Mouse (Mus musculus) heart, embryonic 10.5 days (tissue): Measurements from ENCODE around the gene Bmp4. TPM values are rescaled to one million over a fixed set of nuclear protein-coding genes. Genes with fewer than 3 reads are reported as not detected.

Experiments used
- DNase-seq: peaks from one replicate; pipeline ENCODE4 v3.0.0-alpha.2; 2017; ENCODE audit warnings: low spot score
- H3K27ac ChIP-seq: fragments of 300-500 bp; sonication (generic); 2 replicates; pipeline ENCODE4 v1.5.1; 2016; ENCODE audit warnings: mild to moderate bottlenecking
- H3K27me3 ChIP-seq: fragments of 300-500 bp; sonication (generic); 2 replicates; pipeline ENCODE4 v1.6.1; 2016; ENCODE audit warnings: mild to moderate bottlenecking; ENCODE audit not compliant: poor library complexity, insufficient read depth, severe bottlenecking
- H3K36me3 ChIP-seq: fragments of 300-500 bp; sonication (generic); 2 replicates; pipeline ENCODE4 v1.6.1; 2016; ENCODE audit warnings: mild to moderate bottlenecking, moderate library complexity
- H3K4me1 ChIP-seq: fragments of 300-500 bp; sonication (generic); 2 replicates; pipeline ENCODE4 v1.6.1; 2016; ENCODE audit warnings: mild to moderate bottlenecking
- H3K4me3 ChIP-seq: fragments of 300-500 bp; sonication (generic); 2 replicates; pipeline ENCODE4 v1.5.1; 2016; ENCODE audit warnings: mild to moderate bottlenecking, moderate library complexity
- H3K9me3 ChIP-seq: fragments of 300-500 bp; sonication (generic); 2 replicates; pipeline ENCODE4 v1.6.1; 2016; ENCODE audit warnings: mild to moderate bottlenecking, moderate library complexity
- WGBS: fragments of 180-500 bp; shearing (Covaris S2); methylation state at CpG from one replicate; pipeline ENCODE4 v1.1.7; 2016; 5-methylcytosine and 5-hydroxymethylcytosine counted together
- polyA plus RNA-seq: library from polyadenylated mRNA; unstranded; fragments of >200 nt; fragmentation: Nextera tagmentation; extraction: Ambion mirVana; gene quantifications from 2 replicates; pipeline ENCODE4 v1.2.1, GENCODE M21; 2016

The Bmp4 gene
- polyA plus RNA-seq, 1 experiment from 2014 or later = 71.3 TPM

GRCm38 (mm10) chr14:46399925-46400324 lies 9.5 kb upstream of the Bmp4 start:
- no peak for DNase-seq
- Histone ChIP-seq H3K4me3 (no peak overlapping the region), H3K4me1 (peaks cover 10% of the 10 kb centered on the region), H3K27ac (no peak overlapping the region), H3K27me3 (peaks cover 29% of the 10 kb centered on the region), H3K9me3 (no peaks in the 10 kb centered on the region), H3K36me3 (no peaks in the 10 kb centered on the region)
- WGBS = 58% methylated on average over 2 of the region's 2 CpGs

GRCm38 (mm10) chr14:46398091-46398695 lies 7.7 kb upstream of the Bmp4 start:
- Histone ChIP-seq H3K9me3 (no peaks in the 10 kb centered on the region), H3K27me3 (peaks cover 29% of the 10 kb centered on the region), H3K4me3 (peak overlapping the region; percentile 59), H3K36me3 (no peaks in the 10 kb centered on the region), H3K4me1 (peaks cover 10% of the 10 kb centered on the region), H3K27ac (peak overlapping the region; percentile 69)
- WGBS = 2% methylated on average over 27 of the region's 27 CpGs
- no peak for DNase-seq

GRCm38 (mm10) chr14:46391621-46392170 lies 1.2 kb upstream of the Bmp4 start:
- Histone ChIP-seq H3K27me3 (peaks cover 44% of the 10 kb centered on the region), H3K27ac (no peak overlapping the region), H3K4me3 (no peak overlapping the region), H3K4me1 (peaks cover 19% of the 10 kb centered on the region), H3K36me3 (no peaks in the 10 kb centered on the region), H3K9me3 (no peaks in the 10 kb centered on the region)
- no peak for DNase-seq
- WGBS = 34% methylated on average over 6 of the region's 6 CpGs

GRCm38 (mm10) chr14:46389438-46390248 lies 826 bp downstream of the Bmp4 start:
- Histone ChIP-seq H3K9me3 (no peaks in the 10 kb centered on the region), H3K36me3 (no peaks in the 10 kb centered on the region), H3K27ac (peak overlapping the region; percentile 88), H3K4me1 (peaks cover 30% of the 10 kb centered on the region), H3K27me3 (peaks cover 38% of the 10 kb centered on the region), H3K4me3 (peak overlapping the region; percentile 72)
- 5% methylated on average over 24 of the region's 24 CpGs for WGBS
- no peak for DNase-seq

GRCm38 (mm10) chr14:46388636-46389035 lies 1.8 kb downstream of the Bmp4 start:
- peaks cover 8% of the 10 kb centered on the region for H3K36me3 ChIP-seq
- no peak for DNase-seq
- under 1% methylated on average over 27 of the region's 27 CpGs for WGBS
- H3K4me1 ChIP-seq = peaks cover 30% of the 10 kb centered on the region
- peaks cover 45% of the 10 kb centered on the region for H3K27me3 ChIP-seq
- no peaks in the 10 kb centered on the region for H3K9me3 ChIP-seq
- H3K4me3 ChIP-seq = peak overlapping the region; percentile 72
- peak overlapping the region; percentile 88 for H3K27ac ChIP-seq

GRCm38 (mm10) chr14:46387821-46388481 lies 2.5 kb downstream of the Bmp4 start:
- DNase-seq = no peak
- peaks cover 30% of the 10 kb centered on the region for H3K4me1 ChIP-seq
- H3K9me3 ChIP-seq = no peaks in the 10 kb centered on the region
- H3K27ac ChIP-seq = peak overlapping the region; percentile 88
- H3K36me3 ChIP-seq = peaks cover 11% of the 10 kb centered on the region
- under 1% methylated on average over 39 of the region's 41 CpGs for WGBS
- H3K4me3 ChIP-seq = peak overlapping the region; percentile 72
- H3K27me3 ChIP-seq = peaks cover 49% of the 10 kb centered on the region

GRCm38 (mm10) chr14:46387357-46387671 lies 3.2 kb downstream of the Bmp4 start:
- WGBS = 1% methylated on average over 27 of the region's 27 CpGs
- Histone ChIP-seq H3K4me1 (peaks cover 30% of the 10 kb centered on the region), H3K36me3 (peaks cover 16% of the 10 kb centered on the region), H3K27ac (peak overlapping the region; percentile 88), H3K4me3 (peak overlapping the region; percentile 72), H3K9me3 (no peaks in the 10 kb centered on the region), H3K27me3 (peaks cover 50% of the 10 kb centered on the region)
- DNase-seq = peak; percentile 92

GRCm38 (mm10) chr14:46386478-46387356 lies 3.8 kb downstream of the Bmp4 start:
- peaks cover 30% of the 10 kb centered on the region for H3K4me1 ChIP-seq
- under 1% methylated on average over 28 of the region's 28 CpGs for WGBS
- no peak for DNase-seq

GRCm38 (mm10) chr14:46385701-46386477 lies 4.6 kb downstream of the Bmp4 start:
- Histone ChIP-seq H3K4me3 (peak overlapping the region; percentile 72), H3K36me3 (peaks cover 16% of the 10 kb centered on the region), H3K4me1 (peaks cover 34% of the 10 kb centered on the region), H3K27ac (peak overlapping the region; percentile 88), H3K27me3 (peaks cover 51% of the 10 kb centered on the region), H3K9me3 (no peaks in the 10 kb centered on the region)
- under 1% methylated on average over 39 of the region's 39 CpGs for WGBS
- no peak for DNase-seq

More at GRCm38 (mm10) chr14:46386478-46387356, 3.8 kb downstream of the Bmp4 start:
- no peaks in the 10 kb centered on the region for H3K9me3 ChIP-seq
- H3K4me3 ChIP-seq = peak overlapping the region; percentile 72
- H3K36me3 ChIP-seq = peaks cover 16% of the 10 kb centered on the region
- peaks cover 52% of the 10 kb centered on the region for H3K27me3 ChIP-seq
- peak overlapping the region; percentile 88 for H3K27ac ChIP-seq

GRCm38 (mm10) chr14:46384946-46385691 lies 5.3 kb downstream of the Bmp4 start:
- Histone ChIP-seq H3K9me3 (no peaks in the 10 kb centered on the region), H3K27me3 (peaks cover 46% of the 10 kb centered on the region), H3K4me1 (peaks cover 33% of the 10 kb centered on the region), H3K36me3 (peaks cover 16% of the 10 kb centered on the region), H3K27ac (peak overlapping the region; percentile 88), H3K4me3 (peak overlapping the region; percentile 72)
- 20% methylated on average over 14 of the region's 14 CpGs for WGBS
- no peak for DNase-seq

GRCm38 (mm10) chr14:46381457-46381856 lies 9.0 kb downstream of the Bmp4 start:
- Histone ChIP-seq H3K27me3 (peaks cover 40% of the 10 kb centered on the region), H3K27ac (no peak overlapping the region)
- 45% methylated on average over 6 of the region's 6 CpGs for WGBS

More at GRCm38 (mm10) chr14:46381457-46381856, 9.0 kb downstream of the Bmp4 start:
- Histone ChIP-seq H3K4me1 (peaks cover 24% of the 10 kb centered on the region), H3K9me3 (no peaks in the 10 kb centered on the region), H3K36me3 (peaks cover 16% of the 10 kb centered on the region), H3K4me3 (no peak overlapping the region)
- DNase-seq = no peak
